Mouse (Mus musculus) MEL (cell line): ENCODE measurements at regions not wholly inside any gene's neighbourhood (a gene's known extent, or its start where the extent isn't known, plus 50 kb on each side); places are given as distances from the start of the nearest gene placed in this dataset.

Source experiments
- DNase-seq: peaks from one replicate; pipeline ENCODE4 v3.0.0; 2011; ENCODE audit warnings: low read depth, low spot score
- H3K27ac ChIP-seq: 2 replicates; pipeline ENCODE4 v1.5.1; 2012; ENCODE audit warnings: low read depth, mild to moderate bottlenecking, control low read depth, low read length, moderate library complexity; ENCODE audit not compliant: control insufficient read depth
- H3K27me3 ChIP-seq, 2 experiments: fragments of 150-350 bp in 1 of 2; sonication (generic) in 1 of 2; 2 replicates each; pipeline ENCODE4 v1.6.1; 2012; ENCODE audit warnings: low read length in 2 of 2, mild to moderate bottlenecking in 2 of 2, improper control_type of control experiment in 1 of 2, moderate library complexity in 1 of 2; ENCODE audit not compliant: insufficient read depth in 2 of 2, control insufficient read depth in 1 of 2
- H3K36me3 ChIP-seq, 2 experiments: 2 replicates each; pipeline ENCODE4 v1.6.1; 2012 to 2014; ENCODE audit warnings: low read length in 2 of 2, improper control_type of control experiment in 1 of 2, inconsistent platforms in 1 of 2, mild to moderate bottlenecking in 1 of 2; ENCODE audit not compliant: insufficient read depth in 2 of 2, control insufficient read depth in 1 of 2
- H3K4me1 ChIP-seq, 2 experiments: fragments of 150-350 bp in 1 of 2; sonication (generic) in 1 of 2; 2 replicates each; pipeline ENCODE4 v1.6.1; 2012; ENCODE audit warnings: low read length in 2 of 2, improper control_type of control experiment in 1 of 2, mild to moderate bottlenecking in 1 of 2; ENCODE audit not compliant: insufficient read depth in 2 of 2, control insufficient read depth in 1 of 2
- H3K4me3 ChIP-seq, 2 experiments: fragments of 150-350 bp in 1 of 2; sonication (generic) in 1 of 2; 2 replicates each; pipeline ENCODE4 v1.5.1; 2012; ENCODE audit warnings: low read depth in 2 of 2, low read length in 2 of 2, mild to moderate bottlenecking in 2 of 2, moderate library complexity in 2 of 2, control low read depth in 1 of 2, improper control_type of control experiment in 1 of 2; ENCODE audit not compliant: control insufficient read depth in 1 of 2, insufficient read depth in 1 of 2
- H3K79me2 ChIP-seq: 2 replicates; pipeline ENCODE4 v1.6.1; 2012; ENCODE audit warnings: mild to moderate bottlenecking, low read length, moderate library complexity; ENCODE audit not compliant: control insufficient read depth, poor library complexity, insufficient read depth
- H3K9ac ChIP-seq: 2 replicates; pipeline ENCODE4 v1.6.1; 2012; ENCODE audit warnings: low read depth, mild to moderate bottlenecking, control low read depth, low read length, moderate library complexity; ENCODE audit not compliant: control insufficient read depth, poor library complexity, severe bottlenecking
- H3K9me3 ChIP-seq: fragments of 150-350 bp; sonication (generic); replicated peaks from 2 replicates; pipeline ENCODE4 v1.6.1; 2012; ENCODE audit warnings: mild to moderate bottlenecking, low read length, improper control_type of control experiment, moderate library complexity; ENCODE audit not compliant: insufficient read depth
- BHLHE40 ChIP-seq: IDR thresholded peaks from 2 replicates; pipeline ENCODE4 v1.6.1; 2012; ENCODE audit warnings: low read depth, mild to moderate bottlenecking, inconsistent platforms, low read length, improper control_type of control experiment, borderline replicate concordance
- CHD1 ChIP-seq: IDR thresholded peaks from 2 replicates; pipeline ENCODE4 v1.6.1; 2012; ENCODE audit warnings: low read depth, mild to moderate bottlenecking, inconsistent platforms, low read length, improper control_type of control experiment
- CHD2 ChIP-seq: IDR thresholded peaks from 2 replicates; pipeline ENCODE4 v1.6.1; 2011; ENCODE audit warnings: low read length, improper control_type of control experiment
- E2F4 ChIP-seq: IDR thresholded peaks from 2 replicates; pipeline ENCODE4 v1.6.1; 2011; ENCODE audit warnings: low read depth, low read length, improper control_type of control experiment, borderline replicate concordance
- ELF1 ChIP-seq: IDR thresholded peaks from 2 replicates; pipeline ENCODE4 v1.6.1; 2014; ENCODE audit warnings: low read depth, mild to moderate bottlenecking, inconsistent platforms, low read length, improper control_type of control experiment, moderate library complexity
- EP300 ChIP-seq, 2 experiments: IDR thresholded peaks; 2 replicates each; pipeline ENCODE4 v1.6.1; 2011; ENCODE audit warnings: improper control_type of control experiment in 2 of 2, low read length in 2 of 2, low read depth in 1 of 2, mild to moderate bottlenecking in 1 of 2
- ETS1 ChIP-seq: IDR thresholded peaks from 2 replicates; pipeline ENCODE4 v1.6.1; 2012; ENCODE audit warnings: low read depth, mild to moderate bottlenecking, inconsistent platforms, low read length, improper control_type of control experiment, moderate library complexity
- GABPA ChIP-seq: IDR thresholded peaks from 2 replicates; pipeline ENCODE4 v1.6.1; 2012; ENCODE audit warnings: low read depth, mild to moderate bottlenecking, inconsistent platforms, low read length, improper control_type of control experiment, moderate library complexity
- GATA1 ChIP-seq: IDR thresholded peaks from 2 replicates; pipeline ENCODE4 v1.6.1; 2011; ENCODE audit warnings: low read depth, low read length, improper control_type of control experiment
- HCFC1 ChIP-seq: IDR thresholded peaks from 2 replicates; pipeline ENCODE4 v1.6.1; 2012; ENCODE audit warnings: low read depth, mild to moderate bottlenecking, inconsistent platforms, low read length, improper control_type of control experiment, moderate library complexity
- JUND ChIP-seq: IDR thresholded peaks from 2 replicates; pipeline ENCODE4 v1.6.1; 2011; ENCODE audit warnings: low read depth, mild to moderate bottlenecking, improper control_type of control experiment, low read length
- KAT2A ChIP-seq: conservative IDR thresholded peaks from 2 replicates; pipeline ENCODE4 v1.6.1; 2012; ENCODE audit warnings: low read depth, low read length, improper control_type of control experiment, inconsistent platforms
- MAX ChIP-seq: IDR thresholded peaks from 2 replicates; pipeline ENCODE4 v1.6.1; 2011; ENCODE audit warnings: low read length, improper control_type of control experiment
- MAZ ChIP-seq: IDR thresholded peaks from 2 replicates; pipeline ENCODE4 v1.6.1; 2012; ENCODE audit warnings: low read depth, mild to moderate bottlenecking, inconsistent platforms, low read length, improper control_type of control experiment
- MEF2A ChIP-seq: IDR thresholded peaks from 2 replicates; pipeline ENCODE4 v1.6.1; 2014; ENCODE audit warnings: low read depth, mild to moderate bottlenecking, inconsistent platforms, low read length, improper control_type of control experiment; ENCODE audit not compliant: poor library complexity, insufficient replicate concordance, severe bottlenecking; ENCODE audit errors: extremely low read depth
- MXI1 ChIP-seq: IDR thresholded peaks from 2 replicates; pipeline ENCODE4 v1.6.1; 2011; ENCODE audit warnings: mild to moderate bottlenecking, low read depth, low read length, improper control_type of control experiment
- MYB ChIP-seq: IDR thresholded peaks from 2 replicates; pipeline ENCODE4 v1.6.1; 2011; ENCODE audit warnings: mild to moderate bottlenecking, low read depth, low read length, improper control_type of control experiment
- MYC ChIP-seq: IDR thresholded peaks from 2 replicates; pipeline ENCODE4 v1.6.1; 2011; ENCODE audit warnings: low read depth, mild to moderate bottlenecking, low read length, improper control_type of control experiment, moderate library complexity
- NELFE ChIP-seq: IDR thresholded peaks from 2 replicates; pipeline ENCODE4 v1.6.1; 2011; ENCODE audit warnings: low read depth, low read length, improper control_type of control experiment
- POLR2AphosphoS2 ChIP-seq: IDR thresholded peaks from 2 replicates; pipeline ENCODE4 v1.6.1; 2011; ENCODE audit warnings: low read length, improper control_type of control experiment
- RCOR1 ChIP-seq: IDR thresholded peaks from 2 replicates; pipeline ENCODE4 v1.6.1; 2012; ENCODE audit warnings: low read depth, mild to moderate bottlenecking, inconsistent platforms, low read length, improper control_type of control experiment
- SIN3A ChIP-seq: IDR thresholded peaks from 2 replicates; pipeline ENCODE4 v1.6.1; 2012; ENCODE audit warnings: low read length, improper control_type of control experiment, inconsistent platforms
- UBTF ChIP-seq: IDR thresholded peaks from 2 replicates; pipeline ENCODE4 v1.6.1; 2012; ENCODE audit warnings: low read depth, mild to moderate bottlenecking, inconsistent platforms, low read length, improper control_type of control experiment, moderate library complexity, borderline replicate concordance; ENCODE audit not compliant: insufficient read depth
- ZKSCAN1 ChIP-seq: IDR thresholded peaks from 2 replicates; pipeline ENCODE4 v1.6.1; 2012; ENCODE audit warnings: low read depth, mild to moderate bottlenecking, inconsistent platforms, low read length, improper control_type of control experiment, moderate library complexity
- ZNF384 ChIP-seq: IDR thresholded peaks from 2 replicates; pipeline ENCODE4 v1.6.1; 2012; ENCODE audit warnings: low read depth, mild to moderate bottlenecking, inconsistent platforms, low read length, improper control_type of control experiment

DNA sequence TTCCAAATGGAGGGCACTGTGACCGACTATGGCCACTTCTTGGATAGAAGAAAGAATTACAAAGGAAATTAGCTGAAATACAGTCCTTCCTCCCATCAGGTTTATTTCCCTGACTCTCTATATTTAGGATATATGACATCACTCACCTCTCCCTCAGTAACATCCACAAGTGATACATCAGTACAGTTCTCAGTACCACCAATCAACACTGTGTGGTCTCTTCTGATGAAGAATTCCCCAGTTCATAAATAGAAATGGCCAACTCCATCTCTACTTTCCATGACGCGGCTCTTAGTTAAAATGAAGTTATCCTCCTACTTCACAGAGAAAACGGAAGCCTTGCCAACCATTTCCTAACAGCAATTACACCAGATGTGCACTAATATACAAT is 208.3 kb upstream of the Dio2 start:
- Histone ChIP-seq H3K4me1 (no peaks in the 10 kb centered on the region), H3K36me3 (no peaks in the 10 kb centered on the region)
- TF ChIP-seq GABPA: no peak
- TF ChIP-seq ZKSCAN1: no peak
- no peak for TF ChIP-seq MAX
- TF ChIP-seq JUND: no peak
- TF ChIP-seq MEF2A: no peak
- TF ChIP-seq BHLHE40: no peak
- no peak for TF ChIP-seq MXI1
- no peak for TF ChIP-seq NELFE
- TF ChIP-seq HCFC1: no peak
- TF ChIP-seq ZNF384: no peak
- TF ChIP-seq KAT2A: no peak
- no peak for TF ChIP-seq ETS1
- TF ChIP-seq MYB: no peak
- TF ChIP-seq POLR2AphosphoS2: no peak
- TF ChIP-seq RCOR1: no peak
- TF ChIP-seq, all 39 proteins: peak for 0
- Histone ChIP-seq H3K9ac (no peak overlapping the region), H3K27ac (no peak overlapping the region), H3K4me3 (no peak overlapping the region), H3K27me3 (no peaks in the 10 kb centered on the region), H3K79me2 (no peaks in the 10 kb centered on the region), H3K9me3 (no peaks in the 10 kb centered on the region)
- DNase-seq: no peak

GRCm38 (mm10) chr12:90945743-90946527 is 207.7 kb upstream of the Dio2 start:
- Histone ChIP-seq H3K9ac (no peak overlapping the region), H3K79me2 (no peaks in the 10 kb centered on the region), H3K4me3 (no peak overlapping the region), H3K27me3 (no peaks in the 10 kb centered on the region), H3K4me1 (no peaks in the 10 kb centered on the region), H3K36me3 (no peaks in the 10 kb centered on the region), H3K27ac (no peak overlapping the region), H3K9me3 (no peaks in the 10 kb centered on the region)
- DNase-seq: no peak
- TF ChIP-seq MAZ (no peak), MXI1 (no peak), POLR2AphosphoS2 (no peak), NELFE (no peak), CHD2 (no peak), GATA1 (no peak), SIN3A (no peak), GABPA (no peak), EP300 (IDR thresholded peaks at IDR 0.05; ENCODE audit: low read depth in 1 of 2, low read length in 2 of 2) (no peak), MYC (no peak), JUND (no peak), CHD1 (no peak), ZKSCAN1 (no peak), UBTF (no peak), ELF1 (no peak), E2F4 (no peak), ETS1 (no peak), RCOR1 (no peak)
